Mouse (Mus musculus) kidney, adult 2 months (tissue): ENCODE measurements around the gene Tedc2.

Source experiments
- CTCF ChIP-seq: fragments of 200-500 bp; conservative IDR thresholded peaks from 2 replicates; pipeline ENCODE4 v1.5.1; 2011; ENCODE audit warnings: low read depth, mild to moderate bottlenecking, control low read depth, low read length, moderate library complexity, mixed read lengths; ENCODE audit not compliant: insufficient read depth, insufficient read length
- POLR2A ChIP-seq: fragments of 200-500 bp; IDR thresholded peaks from one replicate; pipeline ENCODE4 v1.6.1; 2011; ENCODE audit warnings: low read depth, low read length, control low read depth

- no peak for TF ChIP-seq CTCF
- TF ChIP-seq POLR2A, result no peak
Measured at GRCm38 (mm10) chr17:24258981-24259380, 38.3 kb upstream of the Tedc2 start.
